Mouse (Mus musculus) brain, embryonic 14.5 days (tissue): ENCODE measurements around the gene Esr1.

Source experiments
- CTCF ChIP-seq: fragments of 200-500 bp; IDR thresholded peaks from 2 replicates; pipeline ENCODE4 v1.5.1; 2012; ENCODE audit warnings: inconsistent platforms, mild to moderate bottlenecking, moderate library complexity, borderline replicate concordance; ENCODE audit not compliant: insufficient read depth, insufficient read length; ENCODE audit errors: extremely low read depth
- POLR2A ChIP-seq: fragments of 200-500 bp; IDR thresholded peaks from 2 replicates; pipeline ENCODE4 v1.6.1; 2012; ENCODE audit warnings: mild to moderate bottlenecking, inconsistent platforms, borderline replicate concordance; ENCODE audit not compliant: poor library complexity, insufficient read depth, insufficient read length, severe bottlenecking; ENCODE audit errors: extremely low read depth

GRCm38 (mm10) chr10:4624581-4624980 is 13.2 kb downstream of the Esr1 start:
- TF ChIP-seq CTCF (no peak), POLR2A (no peak)
